ENCODE assay signal across 29 mouse cellular contexts in the genomic region with DNA sequence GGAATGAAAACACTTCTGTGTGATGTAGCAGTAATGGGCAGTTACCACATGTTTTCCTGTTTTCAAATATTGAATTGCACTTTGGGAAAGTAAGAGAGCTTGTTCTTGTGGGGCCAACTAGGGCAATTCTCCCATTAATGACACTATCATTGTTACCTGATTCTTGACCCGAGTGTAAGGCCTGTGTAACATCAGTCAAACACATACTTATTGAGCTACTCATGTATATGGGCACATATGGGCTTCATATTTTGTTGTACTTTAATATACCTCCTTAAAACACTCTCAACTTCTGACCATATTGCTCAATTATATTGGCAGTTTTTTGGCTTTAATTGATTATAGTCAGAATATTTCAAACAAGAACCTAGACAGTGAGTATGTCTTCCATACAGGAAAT.
"Had no signal": no experiment of that assay in that cellular context is flagged by ENCODE, and none has a peak within 500 bp of the region (broad histone marks: within the 10 kb centered on the region; RNA-seq: fewer than 3 reads in every experiment).

No protein-coding gene starts in this region.

- H3K4me1 ChIP-seq: embryonic facial prominence, embryonic 10.5 days; embryonic facial prominence, embryonic 12.5 days; embryonic facial prominence, embryonic 13.5 days; embryonic facial prominence, embryonic 15.5 days; forebrain, embryonic 10.5 days; forebrain, embryonic 12.5 days; forebrain, embryonic 13.5 days; forebrain, embryonic 15.5 days had no signal

- H3K27ac ChIP-seq: embryonic facial prominence, embryonic 10.5 days; embryonic facial prominence, embryonic 12.5 days; embryonic facial prominence, embryonic 13.5 days; embryonic facial prominence, embryonic 15.5 days; forebrain, embryonic 10.5 days; forebrain, embryonic 12.5 days; forebrain, embryonic 13.5 days; forebrain, embryonic 15.5 days; gastrocnemius, adult 2 months; heart, adult 2 months had no signal

- H3K9ac ChIP-seq: embryonic facial prominence, embryonic 12.5 days; embryonic facial prominence, embryonic 13.5 days; embryonic facial prominence, embryonic 15.5 days; forebrain, embryonic 12.5 days; forebrain, embryonic 13.5 days; forebrain, embryonic 15.5 days; forebrain, postnatal 0 days had no signal

- H3K4me3 ChIP-seq: embryonic facial prominence, embryonic 10.5 days; embryonic facial prominence, embryonic 12.5 days; embryonic facial prominence, embryonic 13.5 days; embryonic facial prominence, embryonic 15.5 days; erythroblast, embryonic 14.5 days; forebrain, embryonic 10.5 days; forebrain, embryonic 12.5 days; forebrain, embryonic 13.5 days; forebrain, embryonic 15.5 days; gastrocnemius, adult 2 months; heart, adult 2 months had no signal

- ATAC-seq: forebrain, embryonic 13.5 days; forebrain, embryonic 14.5 days; forebrain, embryonic 15.5 days; forebrain, embryonic 16.5 days; forebrain, postnatal 0 days had no signal

- DNase-seq: cerebellum, adult 2 months; cerebellum, adult 8-10 months; cerebellum, adult 9-10 months; cerebellum, adult 9-11 months; cerebellum, postnatal 10 days; cerebellum, postnatal 14 days; cerebellum, postnatal 25 days; cerebellum, postnatal 36 days; embryo, embryonic 11 days; forebrain, postnatal 0 days; gastrocnemius, adult 2 months; gastrocnemius, postnatal 10 days; gastrocnemius, postnatal 14 days; gastrocnemius, postnatal 25 days; gastrocnemius, postnatal 36 days; heart, adult 11 months; heart, adult 18-20 months; heart, adult 2 months had no signal

- H3K36me3 ChIP-seq: embryonic facial prominence, embryonic 10.5 days; embryonic facial prominence, embryonic 12.5 days; embryonic facial prominence, embryonic 13.5 days; embryonic facial prominence, embryonic 15.5 days; forebrain, embryonic 10.5 days; forebrain, embryonic 12.5 days; forebrain, embryonic 15.5 days had no signal

- H3K9me3 ChIP-seq: embryonic facial prominence, embryonic 10.5 days; embryonic facial prominence, embryonic 12.5 days; embryonic facial prominence, embryonic 13.5 days; embryonic facial prominence, embryonic 15.5 days; forebrain, embryonic 10.5 days; forebrain, embryonic 12.5 days; forebrain, embryonic 13.5 days; forebrain, embryonic 15.5 days had no signal

- H3K27me3 ChIP-seq: embryonic facial prominence, embryonic 12.5 days; embryonic facial prominence, embryonic 13.5 days; embryonic facial prominence, embryonic 15.5 days; forebrain, embryonic 12.5 days; forebrain, embryonic 13.5 days; forebrain, embryonic 15.5 days had no signal

- H3K4me2 ChIP-seq: embryonic facial prominence, embryonic 12.5 days; embryonic facial prominence, embryonic 13.5 days; embryonic facial prominence, embryonic 15.5 days; forebrain, embryonic 12.5 days; forebrain, embryonic 13.5 days; forebrain, embryonic 15.5 days had no signal
